Mouse (Mus musculus) erythroblast, adult 5-6 weeks (primary cell): ENCODE measurements at regions not wholly inside any gene's neighbourhood (a gene's known extent, or its start where the extent isn't known, plus 50 kb on each side); places are given as distances from the start of the nearest gene placed in this dataset.
"Not testable (repeated sequence)": the region's sequence is repeated elsewhere in the genome, so short reads cannot be mapped to it uniquely, and the experiment has no call there.

ENCODE experiments used
- ATAC-seq: replicated peaks from 2 replicates; pipeline ENCODE4 v1.8.0; 2016; ENCODE audit warnings: moderate number of reproducible peaks, mild to moderate bottlenecking, moderate TSS enrichment, inconsistent platforms; ENCODE audit not compliant: poor library complexity, low FRiP score, severe bottlenecking

GRCm38 (mm10) chr14:53301722-53302490 is 806.4 kb upstream of the Olfr1507 start:
- ATAC-seq, result not testable (repeated sequence)

GRCm38 (mm10) chr14:53301110-53301509 is 805.6 kb upstream of the Olfr1507 start:
- ATAC-seq, result peak; percentile 57; the same call in 1 of the 2 replicates

DNA sequence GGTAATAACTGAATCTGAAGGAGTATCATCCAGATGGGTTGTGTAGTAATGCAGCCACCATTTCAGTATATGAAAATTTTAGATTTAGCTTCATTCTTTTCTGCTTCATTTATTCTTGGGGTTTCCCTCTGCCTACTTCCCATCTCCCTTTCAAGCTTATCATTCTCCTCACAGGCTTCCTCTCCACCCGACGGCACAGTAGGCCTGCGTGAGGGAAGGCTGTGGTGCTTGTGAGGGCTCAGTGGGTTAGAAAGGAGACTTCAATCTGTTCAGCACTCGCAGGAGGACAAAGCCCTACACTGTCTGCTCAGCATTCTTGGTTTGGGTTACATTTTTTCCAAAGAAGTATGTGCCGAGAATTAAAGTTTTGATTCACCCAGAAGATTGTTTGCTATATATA is 804.2 kb upstream of the Olfr1507 start:
- ATAC-seq, result not testable (repeated sequence)

- ATAC-seq, result not testable (repeated sequence)
These were observed 788.0 kb upstream of the Olfr1507 start for GRCm38 (mm10) chr14:53283350-53284141.

- not testable (repeated sequence) for ATAC-seq
These were observed 777.7 kb upstream of the Olfr1507 start for GRCm38 (mm10) chr14:53273218-53273617.

- ATAC-seq, result not testable (repeated sequence)
These were observed 772.1 kb upstream of the Olfr1507 start for GRCm38 (mm10) chr14:53267693-53268092.

GRCm38 (mm10) chr14:53255962-53256361 is 760.4 kb upstream of the Olfr1507 start:
- ATAC-seq, result not testable (repeated sequence)

DNA sequence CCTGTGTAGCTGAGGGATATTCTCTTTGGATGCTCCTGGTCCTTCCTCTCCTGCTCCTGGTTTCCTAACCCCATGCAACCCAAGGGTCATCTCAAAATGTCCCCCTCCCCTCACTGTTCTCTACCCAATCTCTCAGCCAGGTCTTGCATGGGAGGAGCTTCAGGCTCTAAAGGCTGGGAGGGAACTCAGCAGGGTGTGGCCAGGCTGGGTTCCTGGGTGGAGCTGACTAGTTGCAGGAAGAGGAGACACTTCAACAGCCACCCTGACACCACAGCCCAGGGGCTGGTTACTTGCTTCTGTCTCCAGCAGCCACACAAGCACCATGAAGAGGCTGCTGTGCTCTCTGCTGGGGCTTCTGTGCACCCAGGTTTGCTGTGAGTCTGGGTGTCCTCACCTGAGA is 757.9 kb upstream of the Olfr1507 start:
- not testable (repeated sequence) for ATAC-seq

DNA sequence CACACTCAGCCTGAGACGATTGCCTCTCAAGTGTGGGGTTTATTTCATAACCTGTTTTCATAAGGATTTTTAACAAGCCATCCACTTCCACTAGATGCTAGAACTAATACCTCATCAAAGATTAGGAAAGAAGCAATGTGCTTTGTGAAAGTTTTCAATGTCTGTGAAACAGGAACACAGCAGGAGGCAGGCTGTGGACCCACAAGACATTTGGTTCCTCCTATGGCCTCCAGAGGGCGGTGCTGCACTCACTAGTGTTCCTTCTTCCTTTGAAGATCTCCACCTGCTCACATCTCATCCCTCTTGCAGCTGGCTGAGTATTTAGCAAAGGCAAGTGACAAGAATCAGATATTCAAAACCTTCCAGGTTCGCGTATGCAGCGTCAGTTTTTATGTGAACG is 735.6 kb upstream of the Olfr1507 start:
- not testable (repeated sequence) for ATAC-seq

GRCm38 (mm10) chr14:53224789-53225188 is 729.2 kb upstream of the Olfr1507 start:
- ATAC-seq, result not testable (repeated sequence)

- not testable (repeated sequence) for ATAC-seq
These were observed 715.0 kb upstream of the Olfr1507 start for GRCm38 (mm10) chr14:53210554-53210953.

- not testable (repeated sequence) for ATAC-seq
These were observed 713.7 kb upstream of the Olfr1507 start for GRCm38 (mm10) chr14:53209258-53209657.

- not testable (repeated sequence) for ATAC-seq
These were observed 695.4 kb upstream of the Olfr1507 start for GRCm38 (mm10) chr14:53190931-53191330.

GRCm38 (mm10) chr14:53174099-53174498 is 678.5 kb upstream of the Olfr1507 start:
- not testable (repeated sequence) for ATAC-seq

- not testable (repeated sequence) for ATAC-seq
These were observed 670.8 kb upstream of the Olfr1507 start for GRCm38 (mm10) chr14:53166327-53166726.

DNA sequence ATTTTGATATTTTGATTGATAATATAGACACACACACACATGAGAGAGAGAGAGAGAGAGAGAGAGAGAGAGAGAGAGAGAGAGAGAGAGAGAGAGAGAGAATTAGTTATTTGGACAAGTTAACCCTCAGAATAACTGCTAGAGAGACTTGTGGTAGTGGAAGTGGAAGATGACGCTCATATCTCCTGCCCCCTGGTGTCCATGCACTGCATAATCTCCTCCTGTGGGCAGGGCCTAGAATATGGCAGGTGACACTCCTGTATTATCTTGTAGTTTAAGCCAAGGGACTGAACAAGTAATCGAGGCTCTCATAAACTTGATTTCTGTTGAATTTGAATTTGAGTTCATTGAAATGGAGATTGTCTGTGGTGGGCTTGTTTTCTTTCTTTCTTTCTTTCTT is 663.5 kb upstream of the Olfr1507 start:
- not testable (repeated sequence) for ATAC-seq

DNA sequence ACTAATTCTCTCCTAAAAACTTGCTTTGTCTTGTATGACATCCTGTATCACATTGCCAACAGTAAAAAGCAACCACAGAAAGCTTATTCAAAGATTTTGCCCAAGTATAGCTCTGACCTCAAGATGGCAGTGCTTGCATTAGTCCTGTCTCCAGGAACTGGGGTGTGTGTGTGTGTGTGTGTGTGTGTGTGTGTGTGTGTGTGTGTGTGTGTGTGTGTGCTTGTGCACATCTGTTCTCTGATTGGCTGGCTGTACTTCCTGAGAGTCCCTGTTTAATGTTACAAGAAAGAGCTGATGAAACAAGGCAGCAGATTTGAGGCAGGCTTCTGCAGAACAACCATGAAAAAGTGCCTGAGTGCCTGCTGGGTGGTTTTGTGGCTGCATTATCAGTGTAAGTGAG is 639.2 kb upstream of the Olfr1507 start:
- not testable (repeated sequence) for ATAC-seq

DNA sequence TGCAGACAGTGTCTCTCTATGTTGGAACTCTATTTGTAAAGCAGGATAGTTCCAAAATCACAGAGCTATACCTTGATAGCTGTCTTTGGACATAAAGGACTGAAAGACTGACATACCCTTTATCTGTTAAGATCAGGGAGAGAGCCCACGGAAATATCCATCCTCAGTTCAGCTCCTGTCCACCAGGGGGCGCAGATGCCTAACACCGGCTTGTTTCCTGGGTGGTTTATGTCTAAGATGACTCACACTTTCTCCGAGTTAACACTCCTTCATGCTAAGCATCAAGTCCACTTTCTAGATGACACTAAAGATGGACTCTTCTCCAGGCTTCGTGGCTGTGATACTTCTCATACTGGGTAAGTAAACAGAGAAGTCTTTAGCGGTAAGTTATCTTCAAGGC is 636.8 kb upstream of the Olfr1507 start:
- peak; percentile 75 for ATAC-seq

- peak; percentile 39; the same call in 1 of the 2 replicates for ATAC-seq
These were observed 626.2 kb upstream of the Olfr1507 start for GRCm38 (mm10) chr14:53121704-53122103.

GRCm38 (mm10) chr14:53109732-53110131 is 614.2 kb upstream of the Olfr1507 start:
- not testable (repeated sequence) for ATAC-seq

GRCm38 (mm10) chr14:53101362-53101761 is 605.8 kb upstream of the Olfr1507 start:
- not testable (repeated sequence) for ATAC-seq
